Mouse (Mus musculus) ES-Bruce4 (cell line): ENCODE results near the gene Tgfa. TPM values are rescaled to one million over a fixed set of nuclear protein-coding genes. Genes with fewer than 3 reads are reported as not detected.
A peak's percentile ranks its signal among the peaks of the same experiment; 100 is the strongest.

Experiments
- H3K27ac ChIP-seq: 2 replicates; pipeline ENCODE4 v1.5.1; 2012; ENCODE audit warnings: low read length, inconsistent platforms; ENCODE audit not compliant: insufficient read depth
- H3K27me3 ChIP-seq: 2 replicates; pipeline ENCODE4 v1.6.1; 2012; ENCODE audit warnings: mild to moderate bottlenecking, low read length, inconsistent platforms; ENCODE audit not compliant: control insufficient read depth, poor library complexity, insufficient read depth, severe bottlenecking
- H3K36me3 ChIP-seq: 2 replicates; pipeline ENCODE4 v1.6.1; 2012; ENCODE audit warnings: inconsistent platforms, mild to moderate bottlenecking, low read length, moderate library complexity; ENCODE audit not compliant: control insufficient read depth, poor library complexity, insufficient read depth, severe bottlenecking
- H3K4me1 ChIP-seq: one replicate; pipeline ENCODE4 v1.8.1; 2011; ENCODE audit warnings: low read length; ENCODE audit not compliant: control insufficient read depth, insufficient read depth
- H3K4me3 ChIP-seq: 2 replicates; pipeline ENCODE4 v1.5.1; 2011; ENCODE audit warnings: low read depth, mild to moderate bottlenecking, low read length
- H3K9ac ChIP-seq: 2 replicates; pipeline ENCODE4 v1.6.1; 2012; ENCODE audit warnings: low read depth, mild to moderate bottlenecking, inconsistent platforms; ENCODE audit not compliant: poor library complexity, severe bottlenecking
- H3K9me3 ChIP-seq: replicated peaks from 2 replicates; pipeline ENCODE4 v1.6.1; 2012; ENCODE audit warnings: mild to moderate bottlenecking, low read length, inconsistent platforms; ENCODE audit not compliant: control insufficient read depth, poor library complexity, insufficient read depth, severe bottlenecking
- CTCF ChIP-seq: IDR thresholded peaks from one replicate; pipeline ENCODE4 v1.8.1; 2011; ENCODE audit warnings: low read depth, low read length
- EP300 ChIP-seq: IDR thresholded peaks from 2 replicates; pipeline ENCODE4 v1.6.1; 2011; ENCODE audit warnings: low read depth, low read length; ENCODE audit not compliant: insufficient read depth
- POLR2A ChIP-seq: IDR thresholded peaks from one replicate; pipeline ENCODE4 v1.8.1; 2011; ENCODE audit warnings: low read length; ENCODE audit not compliant: insufficient read depth
- polyA plus RNA-seq: library from polyadenylated mRNA; stranded (reverse); fragments of >200 nt; gene quantifications from 2 replicates; pipeline ENCODE4 v1.2.4, GENCODE M21; 2011; ENCODE audit warnings: low read depth; ENCODE audit not compliant: missing spikeins, insufficient read depth, insufficient read length

The Tgfa gene
- polyA plus RNA-seq, 1 experiment = 7.4 TPM

GRCm38 (mm10) chr6:86322031-86322563 is 127.1 kb downstream of the Tgfa start:
- H3K27me3 ChIP-seq = no peaks in the 10 kb centered on the region
- H3K9ac ChIP-seq = no peak overlapping the region
- no peaks in the 10 kb centered on the region for H3K36me3 ChIP-seq
- H3K9me3 ChIP-seq = no peaks in the 10 kb centered on the region
- no peak overlapping the region for H3K4me3 ChIP-seq
- peaks cover 3% of the 10 kb centered on the region for H3K4me1 ChIP-seq
- TF ChIP-seq CTCF (no peak), POLR2A (no peak), EP300 (no peak)
- no peak overlapping the region for H3K27ac ChIP-seq

GRCm38 (mm10) chr6:86322991-86323390 is 128.0 kb downstream of the Tgfa start:
- TF ChIP-seq EP300 (0 out of 2 replicates have a peak, but pooled peaks have one; percentile 3), CTCF (no peak)
- Histone ChIP-seq H3K4me1 (peaks cover 3% of the 10 kb centered on the region), H3K27ac (peak overlapping the region; percentile 30; the same call in 1 of the 2 replicates), H3K9me3 (no peaks in the 10 kb centered on the region), H3K4me3 (peak overlapping the region; percentile 37), H3K36me3 (no peaks in the 10 kb centered on the region), H3K9ac (no peak overlapping the region), H3K27me3 (no peaks in the 10 kb centered on the region)

DNA sequence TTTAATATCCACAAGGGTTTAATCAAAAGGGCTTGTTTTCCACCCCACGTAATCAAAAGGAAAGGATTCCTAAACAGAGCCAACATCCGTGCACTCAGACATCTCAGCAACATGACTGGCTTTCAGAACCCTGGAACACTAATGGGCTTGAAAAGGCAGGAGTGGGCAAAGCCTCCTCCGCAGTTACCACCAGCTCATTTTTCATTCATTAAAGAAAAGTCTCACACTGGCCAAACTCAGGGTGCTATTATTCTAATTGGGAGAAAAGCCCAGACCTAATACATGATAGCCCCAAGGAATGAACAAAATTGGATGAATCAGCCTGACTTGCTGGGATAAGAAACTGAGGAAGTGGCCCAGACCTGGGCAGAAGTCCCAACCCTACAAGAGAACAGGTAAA is 129.4 kb downstream of the Tgfa start:
- TF ChIP-seq EP300 (no peak), CTCF (no peak)
- H3K4me3 ChIP-seq = no peak overlapping the region
- no peaks in the 10 kb centered on the region for H3K36me3 ChIP-seq
- H3K9ac ChIP-seq = no peak overlapping the region
- H3K4me1 ChIP-seq = peaks cover 3% of the 10 kb centered on the region
- no peak overlapping the region for H3K27ac ChIP-seq
- H3K9me3 ChIP-seq = no peaks in the 10 kb centered on the region
- no peaks in the 10 kb centered on the region for H3K27me3 ChIP-seq

Other genes starting within 250 kb of the Tgfa start
- 98.4 and 103 TPM in 2 replicates for gene Dusp11, start 233.6 kb upstream of the Tgfa start, polyA plus RNA-seq
- not detected in 2 replicates for gene Figla, start 179.1 kb upstream of the Tgfa start, polyA plus RNA-seq
- gene Add2, start 166.5 kb upstream of the Tgfa start, polyA plus RNA-seq = 0.24 TPM in 1 of 2 replicates, not detected in the other
- 54.2 and 56.0 TPM in 2 replicates for gene Fam136a, start 170.4 kb downstream of the Tgfa start, polyA plus RNA-seq
- gene Snrpg, start 176.1 kb downstream of the Tgfa start, polyA plus RNA-seq = 201 and 274 TPM in 2 replicates
- gene Pcyox1, start 201.9 kb downstream of the Tgfa start, polyA plus RNA-seq = 50.1 and 51.7 TPM in 2 replicates
- gene Tia1, start 209.0 kb downstream of the Tgfa start, polyA plus RNA-seq = 79.7 and 81.2 TPM in 2 replicates
- not detected in 2 replicates for gene Gm44790, start 231.4 kb downstream of the Tgfa start, polyA plus RNA-seq
- 12.6 and 13.6 TPM in 2 replicates for gene C87436, start 243.2 kb downstream of the Tgfa start, polyA plus RNA-seq